Mouse (Mus musculus): ENCODE measurements around the gene Cib1. TPM values are rescaled to one million over a fixed set of nuclear protein-coding genes. Genes with fewer than 3 reads are reported as not detected.

Gene Cib1
- polyA plus RNA-seq, 1 experiment from 2014 or later = 123 TPM

DNA sequence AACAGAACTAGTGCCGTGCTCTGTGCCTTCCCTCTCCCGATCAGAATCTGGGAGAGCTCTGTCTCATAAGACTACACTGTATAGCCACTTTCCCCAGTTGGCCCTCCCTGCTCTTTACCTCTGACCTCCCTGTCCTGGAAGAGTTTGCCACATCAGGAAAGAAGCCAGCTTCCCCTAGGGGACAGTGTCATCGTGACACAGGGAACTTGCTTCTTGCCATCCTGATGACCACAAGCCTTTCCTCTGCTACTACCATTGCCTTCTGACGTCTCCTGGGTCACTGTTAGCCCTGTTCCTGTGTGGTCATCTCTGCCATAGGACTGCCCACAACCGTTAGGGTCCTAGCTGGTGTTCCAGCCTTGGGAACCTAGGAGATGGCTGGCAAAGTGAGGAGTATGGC lies 29.7 kb downstream of the Cib1 start:
- DNase-seq (ENCODE audit: low spot score) (peak; percentile 35), ATAC-seq (no peak)
- WGBS = 82% methylated on average over 5 of the region's 5 CpGs
- TF ChIP-seq CTCF (IDR thresholded peaks at IDR 0.05) (no peak), EP300 (IDR thresholded peaks at IDR 0.05) (no peak)
- Histone ChIP-seq H3K4me1 (ENCODE audit: insufficient read depth, low read depth, low read length) (peaks cover 32% of the 10 kb centered on the region), H3K27ac (ENCODE audit: low read length) (no peak overlapping the region), H3K4me3 (ENCODE audit: low read depth, low read length) (no peak overlapping the region), H3K9ac (replicated peaks; ENCODE audit: low read depth) (no peak overlapping the region), H3K4me2 (replicated peaks; ENCODE audit: low read depth, low read length) (no peak overlapping the region), H3K9me3 (ENCODE audit: low read length) (no peaks in the 10 kb centered on the region), H3K27me3 (replicated peaks; ENCODE audit: insufficient read depth, low read length) (no peaks in the 10 kb centered on the region), H3K36me3 (ENCODE audit: insufficient read depth, low read length) (no peaks in the 10 kb centered on the region)

DNA sequence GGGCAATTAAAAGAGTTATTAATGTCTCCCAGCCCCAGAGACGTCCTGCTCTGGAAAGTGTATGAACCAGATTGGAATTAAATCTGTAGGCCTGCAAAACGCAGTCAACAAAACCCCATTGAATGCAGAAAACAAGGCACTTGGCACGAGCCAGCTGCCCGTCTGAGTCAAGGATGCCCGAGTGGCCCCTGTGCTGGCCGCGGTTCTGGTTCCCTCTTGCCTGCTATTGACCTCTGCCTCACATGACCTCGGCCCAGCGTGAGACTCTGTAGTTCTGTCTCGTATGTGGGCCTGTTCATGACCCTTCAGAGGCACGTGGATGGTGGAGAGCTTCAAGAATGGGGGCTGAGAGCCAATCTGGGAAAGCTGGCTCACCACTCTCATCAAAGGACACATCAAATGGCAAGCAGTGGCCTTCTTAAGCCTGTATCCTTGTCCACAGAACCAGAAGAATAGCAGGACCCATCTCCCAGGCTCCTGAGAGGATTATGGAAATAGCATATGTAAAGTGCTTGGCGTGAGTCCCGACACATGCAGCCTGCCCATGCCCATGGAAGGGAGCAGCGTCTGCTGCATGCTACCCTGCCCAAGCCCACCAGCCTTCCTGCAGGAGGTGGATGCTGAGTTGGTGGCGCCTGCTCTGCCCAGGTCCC lies 30.6 kb downstream of the Cib1 start:
- Histone ChIP-seq H3K36me3 (ENCODE audit: insufficient read depth, low read length) (no peaks in the 10 kb centered on the region), H3K9me3 (ENCODE audit: low read length) (no peaks in the 10 kb centered on the region), H3K4me2 (replicated peaks; ENCODE audit: low read depth, low read length) (no peak overlapping the region), H3K4me3 (ENCODE audit: low read depth, low read length) (no peak overlapping the region), H3K27ac (ENCODE audit: low read length) (no peak overlapping the region), H3K27me3 (replicated peaks; ENCODE audit: insufficient read depth, low read length) (no peaks in the 10 kb centered on the region), H3K4me1 (ENCODE audit: insufficient read depth, low read depth, low read length) (peaks cover 27% of the 10 kb centered on the region; the same call in 1 of the 2 replicates), H3K9ac (replicated peaks; ENCODE audit: low read depth) (no peak overlapping the region)
- TF ChIP-seq CTCF (IDR thresholded peaks at IDR 0.05) = no peak
- no peak for TF ChIP-seq EP300 (IDR thresholded peaks at IDR 0.05)
- ATAC-seq (no peak), DNase-seq (ENCODE audit: low spot score) (no peak)
- 86% methylated on average over 15 of the region's 15 CpGs for WGBS

GRCm38 (mm10) chr7:80200963-80201539 lies 31.6 kb downstream of the Cib1 start:
- no peaks in the 10 kb centered on the region for H3K9me3 ChIP-seq (ENCODE audit: low read length)
- no peaks in the 10 kb centered on the region for H3K27me3 ChIP-seq (replicated peaks; ENCODE audit: insufficient read depth, low read length)
- no peak for TF ChIP-seq CTCF (IDR thresholded peaks at IDR 0.05)
- no peak for TF ChIP-seq EP300 (IDR thresholded peaks at IDR 0.05)
- no peak for DNase-seq (ENCODE audit: low spot score)
- peaks cover 17% of the 10 kb centered on the region; the same call in 1 of the 2 replicates for H3K4me1 ChIP-seq (ENCODE audit: insufficient read depth, low read depth, low read length)
- H3K4me3 ChIP-seq (ENCODE audit: low read depth, low read length) = no peak overlapping the region
- 85% methylated on average over 5 of the region's 5 CpGs for WGBS
- no peak overlapping the region for H3K9ac ChIP-seq (replicated peaks; ENCODE audit: low read depth)
- H3K4me2 ChIP-seq (replicated peaks; ENCODE audit: low read depth, low read length) = no peak overlapping the region
- no peak overlapping the region for H3K27ac ChIP-seq (ENCODE audit: low read length)
- no peaks in the 10 kb centered on the region for H3K36me3 ChIP-seq (ENCODE audit: insufficient read depth, low read length)
- no peak for ATAC-seq

- Histone ChIP-seq H3K4me2 (replicated peaks; ENCODE audit: low read depth, low read length) (peak overlapping the region; percentile 3; the same call in 1 of the 2 replicates), H3K4me3 (ENCODE audit: low read depth, low read length) (no peak overlapping the region), H3K36me3 (ENCODE audit: insufficient read depth, low read length) (no peaks in the 10 kb centered on the region), H3K9ac (replicated peaks; ENCODE audit: low read depth) (no peak overlapping the region), H3K4me1 (ENCODE audit: insufficient read depth, low read depth, low read length) (peaks cover 15% of the 10 kb centered on the region; the same call in 1 of the 2 replicates), H3K27me3 (replicated peaks; ENCODE audit: insufficient read depth, low read length) (no peaks in the 10 kb centered on the region), H3K27ac (ENCODE audit: low read length) (no peak overlapping the region), H3K9me3 (ENCODE audit: low read length) (no peaks in the 10 kb centered on the region)
- WGBS = over 99% methylated on average over 6 of the region's 6 CpGs
- TF ChIP-seq CTCF (IDR thresholded peaks at IDR 0.05) (no peak; the same call in 1 of the 2 replicates), EP300 (IDR thresholded peaks at IDR 0.05) (no peak)
- DNase-seq (ENCODE audit: low spot score) = no peak
- no peak for ATAC-seq
Observed at GRCm38 (mm10) chr7:80200588-80200945, 32.0 kb downstream of the Cib1 start.

- no peak overlapping the region for H3K4me3 ChIP-seq (ENCODE audit: low read depth, low read length)
- no peaks in the 10 kb centered on the region for H3K9me3 ChIP-seq (ENCODE audit: low read length)
- ATAC-seq = no peak
- WGBS = 73% methylated on average over 11 of the region's 11 CpGs
- no peaks in the 10 kb centered on the region for H3K36me3 ChIP-seq (ENCODE audit: insufficient read depth, low read length)
- peaks cover 15% of the 10 kb centered on the region; the same call in 1 of the 2 replicates for H3K4me1 ChIP-seq (ENCODE audit: insufficient read depth, low read depth, low read length)
- no peaks in the 10 kb centered on the region for H3K27me3 ChIP-seq (replicated peaks; ENCODE audit: insufficient read depth, low read length)
- no peak for DNase-seq (ENCODE audit: low spot score)
- H3K9ac ChIP-seq (replicated peaks; ENCODE audit: low read depth) = no peak overlapping the region
- no peak for TF ChIP-seq EP300 (IDR thresholded peaks at IDR 0.05)
- no peak for TF ChIP-seq CTCF (IDR thresholded peaks at IDR 0.05)
- no peak overlapping the region for H3K27ac ChIP-seq (ENCODE audit: low read length)
- peak overlapping the region; percentile 87; the same call in 1 of the 2 replicates for H3K4me2 ChIP-seq (replicated peaks; ENCODE audit: low read depth, low read length)
Observed at GRCm38 (mm10) chr7:80199851-80200587, 32.6 kb downstream of the Cib1 start.

- H3K9me3 ChIP-seq (ENCODE audit: low read length) = no peaks in the 10 kb centered on the region
- no peak for DNase-seq (ENCODE audit: low spot score)
- H3K27me3 ChIP-seq (replicated peaks; ENCODE audit: insufficient read depth, low read length) = no peaks in the 10 kb centered on the region
- peak overlapping the region; percentile 87 for H3K4me2 ChIP-seq (replicated peaks; ENCODE audit: low read depth, low read length)
- H3K36me3 ChIP-seq (ENCODE audit: insufficient read depth, low read length) = no peaks in the 10 kb centered on the region
- H3K4me3 ChIP-seq (ENCODE audit: low read depth, low read length) = peak overlapping the region; percentile 74
- TF ChIP-seq EP300 (IDR thresholded peaks at IDR 0.05) (no peak), CTCF (IDR thresholded peaks at IDR 0.05) (no peak)
- no peak for ATAC-seq
- H3K9ac ChIP-seq (replicated peaks; ENCODE audit: low read depth) = peak overlapping the region; percentile 46
- WGBS = 29% methylated on average over 6 of the region's 6 CpGs
- no peak overlapping the region for H3K27ac ChIP-seq (ENCODE audit: low read length)
- peaks cover 15% of the 10 kb centered on the region; the same call in 1 of the 2 replicates for H3K4me1 ChIP-seq (ENCODE audit: insufficient read depth, low read depth, low read length)
Observed at GRCm38 (mm10) chr7:80199286-80199685, 33.3 kb downstream of the Cib1 start.
